Mouse (Mus musculus) C2C12 (cell line): ENCODE data around the gene Slc16a10.

Experiments used
- CTCF ChIP-seq: IDR thresholded peaks from one replicate; pipeline ENCODE4 v1.5.1; 2011; ENCODE audit not compliant: control insufficient read depth, insufficient read depth, insufficient read length
- MYOG ChIP-seq: IDR thresholded peaks from one replicate; pipeline ENCODE4 v1.6.1; 2011; ENCODE audit not compliant: control insufficient read depth, insufficient read length; ENCODE audit errors: extremely low read depth
- USF1 ChIP-seq: IDR thresholded peaks from one replicate; pipeline ENCODE4 v1.6.1; 2011; ENCODE audit warnings: low read depth, mild to moderate bottlenecking, control low read depth, moderate library complexity

DNA sequence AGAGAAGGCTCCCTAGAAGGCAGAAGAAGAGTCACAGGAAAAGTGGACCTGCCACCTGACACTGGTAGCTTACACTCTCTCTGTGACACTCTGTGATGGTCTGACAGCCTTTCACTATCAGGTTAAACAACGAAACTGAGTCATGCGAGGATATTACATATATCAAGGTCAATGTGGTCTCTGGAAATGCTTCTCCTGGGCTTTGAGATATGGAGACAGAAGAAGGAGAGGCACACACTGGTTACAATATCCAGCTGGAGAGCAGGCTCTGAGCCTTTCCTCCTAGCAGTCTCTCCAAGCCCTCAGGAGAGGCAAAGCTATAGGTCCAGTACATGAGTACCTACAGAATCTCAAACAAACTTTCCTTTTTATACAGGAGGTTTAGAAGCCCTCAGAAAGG is 62.8 kb downstream of the Slc16a10 start:
- TF ChIP-seq CTCF: no peak
- no peak for TF ChIP-seq USF1
- TF ChIP-seq MYOG: no peak
